In the genomic region with DNA sequence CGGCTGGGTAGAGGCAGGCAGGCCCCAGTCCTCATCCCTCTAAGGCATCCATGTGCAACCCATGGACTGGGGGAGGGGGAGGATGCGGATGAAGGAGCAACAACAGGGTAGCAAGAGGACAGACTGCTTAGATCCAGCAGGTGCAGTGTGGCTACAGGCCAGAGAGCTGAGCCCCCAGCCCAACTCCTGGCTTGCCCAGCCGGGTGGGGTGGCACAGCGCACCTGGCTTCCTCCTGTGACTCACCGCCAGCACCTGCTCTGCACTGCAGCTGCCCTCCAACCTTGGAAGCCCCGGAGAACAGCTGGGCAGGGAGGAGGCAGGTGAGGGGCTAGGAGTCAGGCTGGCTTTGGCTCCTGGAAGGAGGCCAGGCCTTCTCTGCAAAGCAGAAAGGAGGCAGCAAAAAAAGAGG, we compare ENCODE assay signal across 9 mouse cellular contexts. TPM values are rescaled to one million over a fixed set of nuclear protein-coding genes. Genes with fewer than 3 reads are reported as not detected.
DNase-seq lines count a peak whose midpoint lies in the region; ATAC-seq and TF ChIP-seq lines count a peak whose summit lies in the region.
"Had no signal": no experiment of that assay in that cellular context is flagged by ENCODE, and none has a peak within 500 bp of the region (broad histone marks: within the 10 kb centered on the region; RNA-seq: fewer than 3 reads in every experiment).

No protein-coding gene starts in this region.

- 17% methylated on average over 6 of the region's 6 CpGs for WGBS in kidney, embryonic 14.5 days
- 21% methylated on average over 6 of the region's 6 CpGs for WGBS in hindbrain, embryonic 14.5 days

- peak overlapping the region; percentile 15; the same call in 1 of the 2 replicates for H3K4me3 ChIP-seq in kidney, embryonic 14.5 days (ENCODE audit: low read length)
- no peak overlapping the region for H3K4me3 ChIP-seq in hindbrain, embryonic 14.5 days (replicated peaks; ENCODE audit: low read length)
- no peak overlapping the region for H3K4me3 ChIP-seq in myocyte

- no peaks in the 10 kb centered on the region for H3K27me3 ChIP-seq in kidney, embryonic 14.5 days (ENCODE audit: control insufficient read depth, insufficient read depth, low read length)
- H3K27me3 ChIP-seq in hindbrain, embryonic 14.5 days (ENCODE audit: control insufficient read depth, insufficient read depth, low read length): no peaks in the 10 kb centered on the region
- H3K27me3 ChIP-seq in myocyte (ENCODE audit: control insufficient read depth, insufficient read depth, insufficient read length): no peaks in the 10 kb centered on the region

- H3K4me1 ChIP-seq in kidney, embryonic 14.5 days (ENCODE audit: control insufficient read depth, insufficient read depth, low read length): peaks cover 38% of the 10 kb centered on the region
- peaks cover 17% of the 10 kb centered on the region for H3K4me1 ChIP-seq in hindbrain, embryonic 14.5 days (replicated peaks; ENCODE audit: control insufficient read depth, insufficient read depth, low read length)

- intact Hi-C loops in gastrocnemius, postnatal 36 days (cut with DNase I): no loop called here

- H3K36me3 ChIP-seq in kidney, embryonic 14.5 days (ENCODE audit: control insufficient read depth, insufficient read depth, low read length): no peaks in the 10 kb centered on the region
- no peaks in the 10 kb centered on the region for H3K36me3 ChIP-seq in hindbrain, embryonic 14.5 days (replicated peaks; ENCODE audit: control insufficient read depth, insufficient read depth)
- H3K36me3 ChIP-seq in myocyte (ENCODE audit: control insufficient read depth, insufficient read depth): no peaks in the 10 kb centered on the region

- DNase-seq in kidney, adult 8-10 months: no peak
- DNase-seq in cerebellum, postnatal 14 days: peak; percentile 57 to 69
- no peak for DNase-seq in hindbrain, embryonic 14.5 days (ENCODE audit: low spot score)
- no peak for DNase-seq in Muller cell, postnatal 12 days (ENCODE audit: inconsistent ontology term)
- no peak for DNase-seq in ovary, postnatal 10 days (ENCODE audit: low spot score)
- no peak for DNase-seq in gastrocnemius, postnatal 36 days

- H3K9me3 ChIP-seq in kidney, embryonic 14.5 days (ENCODE audit: control insufficient read depth, low read length): no peaks in the 10 kb centered on the region
- H3K9me3 ChIP-seq in hindbrain, embryonic 14.5 days (ENCODE audit: control insufficient read depth, low read length): no peaks in the 10 kb centered on the region
- H3K9me3 ChIP-seq: megakaryocyte, embryonic 14.5 days had no signal

- TF ChIP-seq POLR2A in myocyte (IDR thresholded peaks at IDR 0.05; ENCODE audit: insufficient read length, low read depth): no peak

- peak overlapping the region; percentile 40 for H3K4me2 ChIP-seq in kidney, embryonic 14.5 days (replicated peaks; ENCODE audit: low read depth, low read length)
- peak overlapping the region; percentile 38 for H3K4me2 ChIP-seq in hindbrain, embryonic 14.5 days (replicated peaks)
- peak overlapping the region; percentile 60 for H3K4me2 ChIP-seq in myocyte (ENCODE audit: low read depth)

- H3K9ac ChIP-seq in kidney, embryonic 14.5 days (ENCODE audit: low read depth, low read length): peak overlapping the region; percentile 46
- peak overlapping the region; percentile 25 for H3K9ac ChIP-seq in hindbrain, embryonic 14.5 days

- ATAC-seq in kidney, embryonic 14.5 days (ENCODE audit: low FRiP score, low TSS enrichment): peak; percentile 75
- peak; percentile 59 for ATAC-seq in hindbrain, embryonic 14.5 days (ENCODE audit: low FRiP score)

- H3ac ChIP-seq in myocyte (ENCODE audit: control insufficient read depth, insufficient read length): no peak overlapping the region

- peak overlapping the region; percentile 96 for H3K27ac ChIP-seq in kidney, embryonic 14.5 days (ENCODE audit: low read depth, low read length)
- H3K27ac ChIP-seq in hindbrain, embryonic 14.5 days: peak overlapping the region; percentile 88

- no peaks in the 10 kb centered on the region for H3K79me2 ChIP-seq in myocyte (ENCODE audit: control insufficient read depth, insufficient read depth)

TF ChIP-seq in myocyte, 11 proteins besides CTCF, POLR2A, EP300 and RAD21:
- peak; percentile 97 for TF ChIP-seq TCF3 (IDR thresholded peaks at IDR 0.05; ENCODE audit: insufficient read length, low read depth)
- peak; percentile 32 for TF ChIP-seq SRF (IDR thresholded peaks at IDR 0.05; ENCODE audit: control insufficient read depth, insufficient read length, low read depth)
- TF ChIP-seq MYOG (IDR thresholded peaks at IDR 0.05; ENCODE audit: control insufficient read depth in 1 of 3, insufficient read depth in 1 of 3, insufficient read length in 2 of 3, low read depth in 2 of 3): peak; percentile 63 to 100 (median 98)
- TF ChIP-seq MYOD1 (IDR thresholded peaks at IDR 0.05; ENCODE audit: control insufficient read depth in 1 of 3, insufficient read length in 2 of 3, low read depth in 2 of 3): peak; percentile 35 to 100 (median 99)
- no peak for TF ChIP-seq REST (IDR thresholded peaks at IDR 0.05; ENCODE audit: insufficient read depth, insufficient read length)
- TF ChIP-seq MAX (IDR thresholded peaks at IDR 0.05; ENCODE audit: low read depth): no peak
- peak; percentile 97 for TF ChIP-seq TCF12 (IDR thresholded peaks at IDR 0.05; ENCODE audit: insufficient read depth, poor library complexity, severe bottlenecking)
- TF ChIP-seq E2F4 (IDR thresholded peaks at IDR 0.05; ENCODE audit: insufficient read depth): no peak
- TF ChIP-seq POLR2AphosphoS2 (IDR thresholded peaks at IDR 0.05; ENCODE audit: insufficient read length, low read depth): no peak
- no peak for TF ChIP-seq USF1 (IDR thresholded peaks at IDR 0.05; ENCODE audit: low read depth)
- no peak for TF ChIP-seq CEBPB (IDR thresholded peaks at IDR 0.05; ENCODE audit: insufficient read depth, poor library complexity, severe bottlenecking)
TF ChIP-seq in myocyte: peak in this region for 5.

RNA-seq across cellular contexts. Expression of gene Sema4c, which starts 21.8 kb away (rescaled TPM):
- polyA plus RNA-seq in kidney, embryonic 14.5 days (2014; fragmentation: Nextera tagmentation; extraction: Ambion mirVana): 4.8 and 6.0 TPM in 2 replicates
- 3.1 and 3.8 TPM in 2 replicates for polyA plus RNA-seq in hindbrain, embryonic 14.5 days (2014; fragmentation: Nextera tagmentation; extraction: Ambion mirVana)
- 30.7 TPM for polyA plus RNA-seq in myocyte (2012; fragmentation: generic; extraction: Trizol)
- total RNA-seq in gastrocnemius, postnatal 36 days (2021): 1 to 10 TPM; 6.3 to 7.4 TPM

RNA-seq across cellular contexts. Expression of gene Ankrd39, which starts 32.7 kb away (rescaled TPM):
- 22.4 and 22.7 TPM in 2 replicates for polyA plus RNA-seq in kidney, embryonic 14.5 days (2014; fragmentation: Nextera tagmentation; extraction: Ambion mirVana)
- 23.9 and 26.9 TPM in 2 replicates for polyA plus RNA-seq in hindbrain, embryonic 14.5 days (2014; fragmentation: Nextera tagmentation; extraction: Ambion mirVana)
- polyA plus RNA-seq in myocyte (2012; fragmentation: generic; extraction: Trizol): 17.9 TPM
- total RNA-seq in gastrocnemius, postnatal 36 days (2021): 1 to 10 TPM; 7.8 to 8.5 TPM

RNA-seq across cellular contexts. Expression of gene Gm42417, which starts 40.8 kb away (rescaled TPM):
- polyA plus RNA-seq in kidney, embryonic 14.5 days (2014; fragmentation: Nextera tagmentation; extraction: Ambion mirVana): 0.26 TPM in 1 of 2 replicates, not detected in the other
- polyA plus RNA-seq in hindbrain, embryonic 14.5 days (2014; fragmentation: Nextera tagmentation; extraction: Ambion mirVana): 0.23 and 1.1 TPM in 2 replicates
- polyA plus RNA-seq in myocyte (2012; fragmentation: generic; extraction: Trizol): 0.13 TPM
- total RNA-seq in gastrocnemius, postnatal 36 days (2021): 1,000 to 10,000 TPM; 1,257 to 1,260 TPM

RNA-seq across cellular contexts. Expression of gene Ankrd23, which starts 43.3 kb away (rescaled TPM):
- 10.5 and 14.6 TPM in 2 replicates for polyA plus RNA-seq in kidney, embryonic 14.5 days (2014; fragmentation: Nextera tagmentation; extraction: Ambion mirVana)
- 6.9 and 10.6 TPM in 2 replicates for polyA plus RNA-seq in hindbrain, embryonic 14.5 days (2014; fragmentation: Nextera tagmentation; extraction: Ambion mirVana)
- polyA plus RNA-seq in myocyte (2012; fragmentation: generic; extraction: Trizol): 78.6 TPM
- total RNA-seq in gastrocnemius, postnatal 36 days (2021): 1,000 to 10,000 TPM; 2,677 to 2,859 TPM

Comparison
In these comparisons a context has a peak if more than half of its experiments do, and no peak if none do; other contexts are left out.
1. DNase-seq: peak in cerebellum, postnatal 14 days (2 of 2); none in kidney, adult 8-10 months (0 of 2), hindbrain, embryonic 14.5 days (single experiment), Muller cell, postnatal 12 days (single experiment), ovary, postnatal 10 days (single experiment) and gastrocnemius, postnatal 36 days (0 of 2).
2. Peak in every context shown above with its lines, with median percentiles within 50 percentile points of each other: H3K4me2 ChIP-seq.